Comparison of ENCODE assay signal across 23 mouse cellular contexts in the genomic region with DNA sequence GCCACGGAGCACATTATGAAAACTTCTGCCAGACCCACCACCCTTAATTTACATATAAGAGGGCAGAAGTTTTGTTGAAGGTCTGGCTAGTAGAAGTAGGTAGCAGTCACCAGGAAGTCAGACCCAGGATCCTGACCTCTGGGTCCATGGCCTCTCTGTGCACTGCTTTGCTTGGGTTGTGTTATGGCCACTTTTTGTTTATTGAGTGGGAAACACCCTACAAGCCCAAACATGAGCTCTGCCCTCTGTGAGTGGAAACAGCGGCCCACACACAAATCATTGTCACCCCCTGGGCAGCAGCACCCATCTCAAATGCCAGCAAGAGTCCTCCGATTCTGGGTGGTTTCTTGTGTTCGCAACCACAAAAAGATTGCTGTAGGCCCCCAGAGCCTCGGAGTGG. TPM values are rescaled to one million over a fixed set of nuclear protein-coding genes. Genes with fewer than 3 reads are reported as not detected.
DNase-seq lines count a peak whose midpoint lies in the region; ATAC-seq lines count a peak whose summit lies in the region.
"Had no signal": no experiment of that assay in that cellular context is flagged by ENCODE, and none has a peak within 500 bp of the region (broad histone marks: within the 10 kb centered on the region; RNA-seq: fewer than 3 reads in every experiment).

No protein-coding gene starts in this region.

- no peak for DNase-seq in embryonic facial prominence, embryonic 10.5 days (ENCODE audit: low spot score)
- DNase-seq in liver, embryonic 13.5 days: no peak
- DNase-seq in liver: no peak
- DNase-seq in urinary bladder, postnatal 36 days (ENCODE audit: low spot score in 2 of 2): peak; percentile 33 to 53
- no peak for DNase-seq in urinary bladder, postnatal 25 days (ENCODE audit: low spot score)
- DNase-seq in lung, postnatal 4 days: no peak
- DNase-seq: adrenal gland, adult 8-10 months; adrenal gland, postnatal 25 days; cerebellum, adult 18-20 months; cerebellum, adult 9-10 months; cerebellum, postnatal 14 days; heart, postnatal 10 days; heart, postnatal 36 days had no signal

- no peak for ATAC-seq in embryonic facial prominence, embryonic 13.5 days (ENCODE audit: insufficient number of reproducible peaks, insufficient read depth, low FRiP score, low TSS enrichment, low read depth)
- ATAC-seq in liver, embryonic 13.5 days (ENCODE audit: low read depth): peak; percentile 58
- ATAC-seq: activated CD4-positive, CD25-positive, alpha-beta regulatory T cell, adult 4 months; forebrain, embryonic 13.5 days; forebrain, embryonic 16.5 days; hindbrain, embryonic 16.5 days had no signal

- no peak overlapping the region for H3K4me3 ChIP-seq in embryonic facial prominence, embryonic 13.5 days
- H3K4me3 ChIP-seq in embryonic facial prominence, embryonic 10.5 days: no peak overlapping the region
- no peak overlapping the region for H3K4me3 ChIP-seq in liver, embryonic 13.5 days (replicated peaks)
- H3K4me3 ChIP-seq: forebrain, embryonic 10.5 days; forebrain, embryonic 13.5 days; heart, embryonic 12.5 days; heart, embryonic 15.5 days; hindbrain, embryonic 10.5 days; hindbrain, embryonic 13.5 days had no signal

- H3K9me3 ChIP-seq in embryonic facial prominence, embryonic 13.5 days: no peaks in the 10 kb centered on the region
- no peaks in the 10 kb centered on the region for H3K9me3 ChIP-seq in embryonic facial prominence, embryonic 10.5 days
- H3K9me3 ChIP-seq in liver, embryonic 13.5 days (replicated peaks): no peaks in the 10 kb centered on the region
- H3K9me3 ChIP-seq: forebrain, embryonic 10.5 days; forebrain, embryonic 13.5 days; heart, embryonic 12.5 days; heart, embryonic 15.5 days; hindbrain, embryonic 10.5 days; hindbrain, embryonic 13.5 days had no signal

- no peaks in the 10 kb centered on the region for H3K27me3 ChIP-seq in embryonic facial prominence, embryonic 13.5 days
- no peaks in the 10 kb centered on the region for H3K27me3 ChIP-seq in embryonic facial prominence, embryonic 10.5 days (replicated peaks; ENCODE audit: low read depth, poor library complexity, severe bottlenecking)
- no peaks in the 10 kb centered on the region for H3K27me3 ChIP-seq in liver, embryonic 13.5 days
- H3K27me3 ChIP-seq: forebrain, embryonic 13.5 days; heart, embryonic 12.5 days; heart, embryonic 15.5 days; hindbrain, embryonic 13.5 days had no signal

- 0 out of 2 replicates have a peak overlapping the region, but pooled peaks have one; percentile 22 for H3K27ac ChIP-seq in embryonic facial prominence, embryonic 13.5 days
- no peak overlapping the region; the same call in 1 of the 2 replicates for H3K27ac ChIP-seq in embryonic facial prominence, embryonic 10.5 days (replicated peaks)
- H3K27ac ChIP-seq in liver, embryonic 13.5 days: no peak overlapping the region
- H3K27ac ChIP-seq: forebrain, embryonic 10.5 days; forebrain, embryonic 13.5 days; heart, embryonic 15.5 days; hindbrain, embryonic 10.5 days; hindbrain, embryonic 13.5 days had no signal

- peaks cover 7% of the 10 kb centered on the region for H3K4me1 ChIP-seq in embryonic facial prominence, embryonic 13.5 days
- no peaks in the 10 kb centered on the region for H3K4me1 ChIP-seq in embryonic facial prominence, embryonic 10.5 days
- H3K4me1 ChIP-seq in liver, embryonic 13.5 days (replicated peaks): no peaks in the 10 kb centered on the region
- H3K4me1 ChIP-seq: forebrain, embryonic 10.5 days; forebrain, embryonic 13.5 days; heart, embryonic 12.5 days; heart, embryonic 15.5 days; hindbrain, embryonic 10.5 days; hindbrain, embryonic 13.5 days had no signal

- WGBS in embryonic facial prominence, embryonic 13.5 days: 73% methylated on average over 5 of the region's 5 CpGs
- WGBS in embryonic facial prominence, embryonic 10.5 days: 87% methylated on average over 5 of the region's 5 CpGs
- 60% methylated on average over 5 of the region's 5 CpGs for WGBS in liver, embryonic 13.5 days (ENCODE audit: insufficient replicate concordance)

- no peak overlapping the region for H3K9ac ChIP-seq in embryonic facial prominence, embryonic 13.5 days
- no peak overlapping the region for H3K9ac ChIP-seq in liver, embryonic 13.5 days
- H3K9ac ChIP-seq: forebrain, embryonic 13.5 days; heart, embryonic 12.5 days; heart, embryonic 15.5 days; hindbrain, embryonic 13.5 days had no signal

- no peaks in the 10 kb centered on the region for H3K36me3 ChIP-seq in embryonic facial prominence, embryonic 13.5 days
- H3K36me3 ChIP-seq in embryonic facial prominence, embryonic 10.5 days (replicated peaks): no peaks in the 10 kb centered on the region
- no peaks in the 10 kb centered on the region for H3K36me3 ChIP-seq in liver, embryonic 13.5 days
- H3K36me3 ChIP-seq: forebrain, embryonic 10.5 days; heart, embryonic 12.5 days; heart, embryonic 15.5 days; hindbrain, embryonic 10.5 days; hindbrain, embryonic 13.5 days had no signal

- no peak overlapping the region for H3K4me2 ChIP-seq in embryonic facial prominence, embryonic 13.5 days
- no peak overlapping the region for H3K4me2 ChIP-seq in liver, embryonic 13.5 days
- H3K4me2 ChIP-seq: forebrain, embryonic 13.5 days; heart, embryonic 12.5 days; heart, embryonic 15.5 days; hindbrain, embryonic 13.5 days had no signal

RNA-seq across cellular contexts. Expression of a gene that starts 51.6 kb away (rescaled TPM):
- polyA plus RNA-seq in embryonic facial prominence, embryonic 13.5 days (2015; fragmentation: Nextera tagmentation; extraction: Ambion mirVana): 469 and 555 TPM in 2 replicates
- polyA plus RNA-seq in embryonic facial prominence, embryonic 10.5 days (2016; fragmentation: Nextera tagmentation; extraction: Ambion mirVana): 474 and 479 TPM in 2 replicates
- polyA plus RNA-seq in liver, embryonic 13.5 days (2015; fragmentation: Nextera tagmentation; extraction: Ambion mirVana): 5.2 TPM in 2 replicates
- polyA plus RNA-seq: activated CD4-positive, CD25-positive, alpha-beta regulatory T cell, adult 4 months had no signal

Comparison
In these comparisons a context has a peak if more than half of its experiments do, and no peak if none do; other contexts are left out.
1. DNase-seq: peak in urinary bladder, postnatal 36 days (2 of 2); none in embryonic facial prominence, embryonic 10.5 days (single experiment), liver, embryonic 13.5 days (single experiment), liver (single experiment), urinary bladder, postnatal 25 days (single experiment) and lung, postnatal 4 days (0 of 2).
2. RNA of a gene that starts 51.6 kb away (polyA plus RNA-seq): 469 to 555 TPM in embryonic facial prominence, embryonic 13.5 days and 474 to 479 TPM in embryonic facial prominence, embryonic 10.5 days; 5.2 TPM in liver, embryonic 13.5 days; every median in the first group is over 10 times any median in the second.